Comparison of ENCODE assay signal across 13 mouse cellular contexts in the genomic region with DNA sequence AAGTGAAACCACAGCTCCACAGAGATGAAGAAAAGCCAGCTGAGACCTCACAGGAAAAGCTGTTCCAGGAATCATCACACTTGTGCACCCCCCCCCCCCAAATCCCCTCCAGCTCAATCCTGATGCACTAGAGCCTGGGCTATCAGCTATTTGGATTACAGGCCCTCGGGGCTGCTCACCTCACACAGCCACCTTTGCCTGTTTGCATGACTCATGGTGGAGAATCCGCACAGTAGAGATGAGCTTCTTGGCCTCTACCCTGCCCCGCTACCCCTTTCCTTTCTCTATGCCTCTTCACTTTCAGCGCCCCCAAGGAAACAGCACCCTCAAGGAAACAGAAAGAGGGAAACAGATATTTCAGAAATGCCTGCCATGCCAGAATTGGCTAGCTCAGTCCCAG.
"Had no signal": no experiment of that assay in that cellular context is flagged by ENCODE, and none has a peak within 500 bp of the region (broad histone marks: within the 10 kb centered on the region; RNA-seq: fewer than 3 reads in every experiment).

No protein-coding gene starts in this region.

- DNase-seq: kidney, postnatal 10 days; kidney, postnatal 4 days; liver; liver, embryonic 13.5 days; liver, postnatal 0 days; midbrain, embryonic 14.5 days; retina, postnatal 1 day; right cerebral cortex, postnatal 14 days; thymus, postnatal 36 days had no signal

- H3K4me3 ChIP-seq: layer of hippocampus, adult 2 months; liver, embryonic 13.5 days; lung, embryonic 15.5 days; neural tube, embryonic 12.5 days; stomach, embryonic 15.5 days had no signal

- H3K4me2 ChIP-seq: liver, embryonic 13.5 days; lung, embryonic 15.5 days; neural tube, embryonic 12.5 days; stomach, embryonic 15.5 days had no signal

- H3K27me3 ChIP-seq: liver, embryonic 13.5 days; lung, embryonic 15.5 days; neural tube, embryonic 12.5 days; stomach, embryonic 15.5 days had no signal

- H3K9ac ChIP-seq: liver, embryonic 13.5 days; liver, postnatal 0 days; lung, embryonic 15.5 days; neural tube, embryonic 12.5 days; stomach, embryonic 15.5 days had no signal

- H3K36me3 ChIP-seq: liver, embryonic 13.5 days; lung, embryonic 15.5 days; neural tube, embryonic 12.5 days; stomach, embryonic 15.5 days had no signal

- H3K27ac ChIP-seq: layer of hippocampus, adult 2 months; liver, embryonic 13.5 days; lung, embryonic 15.5 days; neural tube, embryonic 12.5 days; stomach, embryonic 15.5 days had no signal

- H3K9me3 ChIP-seq: liver, embryonic 13.5 days; lung, embryonic 15.5 days; neural tube, embryonic 12.5 days; stomach, embryonic 15.5 days had no signal

- ATAC-seq: liver, postnatal 0 days had no signal
